Mouse (Mus musculus): ENCODE measurements around the gene Maged1.

The Maged1 gene

GRCm38 (mm10) chrX:94541918-94542355, at the start of gene Maged1:
Maged1 (minus strand) TSS chrX:94542143.
- DNase-seq (ENCODE audit: low spot score): peak; percentile 95

DNA sequence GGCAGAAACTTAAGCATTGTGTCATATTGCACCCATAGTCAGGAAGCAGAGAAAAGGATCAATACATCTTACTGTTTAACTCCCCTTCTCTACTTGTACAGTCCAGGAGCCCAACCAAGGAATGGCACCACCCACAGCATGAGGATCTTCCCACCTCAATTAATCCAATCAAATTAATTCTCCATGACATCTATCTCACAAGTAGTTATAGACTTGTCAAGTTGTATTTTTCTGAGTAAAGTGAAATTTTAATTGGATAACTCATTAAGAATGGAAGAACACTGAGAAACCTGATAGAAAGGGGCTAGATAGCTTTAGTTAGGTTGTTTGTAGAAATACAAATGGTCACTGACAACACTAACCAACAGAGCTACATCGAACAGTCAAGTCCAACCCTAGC, 38.3 kb upstream of the Maged1 start:
- no peak for DNase-seq (ENCODE audit: low spot score)

- DNase-seq (ENCODE audit: low spot score): no peak
Measured at GRCm38 (mm10) chrX:94564694-94565093, 22.8 kb upstream of the Maged1 start.

- no peak for DNase-seq (ENCODE audit: low spot score)
Measured at GRCm38 (mm10) chrX:94562392-94562791, 20.4 kb upstream of the Maged1 start.

GRCm38 (mm10) chrX:94548227-94548626, 6.3 kb upstream of the Maged1 start:
- no peak for DNase-seq (ENCODE audit: low spot score)

- no peak for DNase-seq (ENCODE audit: low spot score)
Measured at GRCm38 (mm10) chrX:94545941-94546340, 4.0 kb upstream of the Maged1 start.

- DNase-seq (ENCODE audit: low spot score): no peak
Measured at GRCm38 (mm10) chrX:94544923-94545322, 3.0 kb upstream of the Maged1 start.

DNA sequence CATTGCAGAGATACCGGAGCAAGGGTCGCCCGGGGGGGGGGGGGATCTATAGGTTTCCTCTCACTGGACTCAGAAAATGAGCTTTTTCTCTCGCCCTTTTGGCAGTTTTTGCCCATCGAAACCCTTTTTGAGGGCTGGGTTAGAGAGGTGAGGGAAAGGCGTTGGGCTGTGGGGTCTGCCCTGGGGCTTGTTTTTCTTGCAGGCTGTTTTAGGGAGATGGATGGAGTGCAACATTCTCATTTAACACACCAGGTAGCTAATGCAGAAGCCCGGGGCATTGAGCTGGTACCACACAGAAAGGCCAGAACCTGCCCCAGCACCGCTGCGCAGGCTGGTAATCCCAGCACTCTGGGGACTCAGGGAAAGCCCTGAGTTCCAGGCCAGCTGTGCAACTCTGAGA, 593 bp upstream of the Maged1 start:
- DNase-seq (ENCODE audit: low spot score): no peak

DNA sequence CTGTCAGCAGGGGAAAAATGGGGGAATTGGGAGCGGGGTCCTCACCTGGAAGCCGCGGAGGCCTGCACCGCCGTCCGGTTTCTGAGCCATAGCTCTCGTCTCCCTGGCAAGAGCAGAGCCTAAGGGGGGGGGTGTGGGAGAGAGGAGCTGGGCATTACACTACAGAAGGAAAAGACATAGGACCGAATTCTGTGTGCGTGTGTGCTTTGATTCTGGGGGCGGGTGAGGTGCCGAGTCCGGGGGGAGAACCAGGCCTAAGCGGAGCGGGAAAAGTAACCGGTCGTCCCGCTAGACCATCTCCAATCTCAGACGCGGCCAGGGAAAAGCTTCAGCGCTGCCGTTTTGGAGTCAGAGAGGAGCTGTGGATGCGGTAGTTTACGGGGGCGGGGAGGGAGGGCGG, 737 bp downstream of the Maged1 start:
- no peak for DNase-seq (ENCODE audit: low spot score)

DNA sequence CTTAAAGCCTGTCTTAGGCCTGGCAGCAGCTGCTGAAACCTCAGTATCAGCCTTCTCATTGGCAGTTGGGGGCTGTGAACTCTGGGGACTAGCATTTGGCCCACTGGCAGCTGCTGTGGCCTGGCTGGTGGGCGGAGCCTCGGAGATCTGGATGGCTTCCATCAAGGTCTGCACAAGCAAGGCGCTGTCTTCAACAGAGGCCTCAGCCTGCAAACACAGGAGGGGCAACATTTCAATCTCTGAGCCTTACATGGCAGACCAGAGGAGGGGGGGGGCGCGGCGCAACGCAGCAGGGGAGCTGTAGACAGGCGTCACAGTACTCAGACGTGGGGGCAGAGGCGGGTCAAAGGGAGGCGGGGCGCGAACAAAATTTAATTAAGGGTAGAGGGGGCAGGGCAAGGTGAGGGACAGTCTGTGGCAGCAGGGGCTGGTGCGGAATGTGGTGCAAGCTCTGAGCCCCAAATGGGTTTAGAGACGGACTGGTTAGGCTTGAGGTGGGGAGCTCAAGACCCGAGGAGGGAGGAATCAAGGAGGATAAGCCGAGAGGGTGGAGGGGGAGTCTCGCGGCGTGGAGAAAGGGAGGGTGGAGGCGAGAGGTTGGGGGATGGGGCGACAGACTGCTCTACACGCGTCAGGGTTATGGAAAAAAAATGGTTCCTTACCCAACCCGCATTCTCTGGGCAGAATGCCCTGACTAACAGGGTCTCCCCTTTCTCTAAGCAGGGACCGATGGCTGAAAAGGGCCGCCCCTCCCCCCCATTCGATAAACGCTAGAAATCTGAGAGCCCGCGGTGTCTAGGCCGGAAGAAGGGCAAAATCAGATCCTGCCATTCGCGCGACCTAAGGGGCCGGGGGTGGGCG, 1.4 kb downstream of the Maged1 start:
- peak; percentile 49 for DNase-seq (ENCODE audit: low spot score)

- DNase-seq (ENCODE audit: low spot score): no peak
Measured at GRCm38 (mm10) chrX:94534346-94534745, 7.6 kb downstream of the Maged1 start.

DNA sequence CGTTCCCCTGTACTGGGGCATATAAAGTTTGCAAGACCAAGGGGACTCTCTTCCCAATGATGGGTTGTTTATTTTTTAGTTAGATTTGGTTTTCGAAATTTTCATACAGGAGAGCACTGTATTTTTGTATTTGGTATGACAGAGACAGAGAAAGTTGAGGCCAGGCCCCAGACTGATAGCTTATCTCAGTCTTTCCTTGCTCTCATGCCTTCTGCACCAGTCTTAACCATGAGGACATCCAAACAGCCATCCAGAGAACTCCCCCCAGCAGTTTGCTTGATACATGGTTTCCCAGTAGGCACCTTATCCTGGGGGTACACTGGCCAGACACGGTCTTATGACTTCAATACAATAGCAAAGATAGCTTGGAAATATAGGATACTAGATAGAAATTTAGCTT, 11.6 kb downstream of the Maged1 start:
- DNase-seq (ENCODE audit: low spot score): no peak

- no peak for DNase-seq (ENCODE audit: low spot score)
Measured at GRCm38 (mm10) chrX:94522166-94522565, 19.8 kb downstream of the Maged1 start.

DNA sequence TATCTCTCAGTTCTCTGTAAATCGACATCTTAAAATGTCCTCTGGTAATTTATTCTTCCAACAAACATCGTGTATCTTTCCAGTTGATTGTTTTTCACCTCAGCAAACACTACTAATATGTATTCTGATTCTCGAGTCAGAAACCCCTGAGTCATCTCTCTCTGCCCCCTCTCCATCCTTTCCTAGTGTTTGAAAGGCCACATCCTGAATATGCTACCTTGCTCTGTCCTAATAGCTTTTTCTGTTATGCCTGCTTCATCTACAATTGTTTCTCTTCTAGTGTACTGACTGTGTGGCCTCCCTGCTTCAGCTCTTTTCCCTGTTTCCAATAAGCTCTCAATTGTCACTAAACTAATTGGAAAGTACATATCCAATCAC, 33.5 kb downstream of the Maged1 start:
- DNase-seq (ENCODE audit: low spot score): no peak

GRCm38 (mm10) chrX:94507698-94508441, 34.1 kb downstream of the Maged1 start:
- DNase-seq (ENCODE audit: low spot score): peak; percentile 3

- DNase-seq (ENCODE audit: low spot score): no peak
Measured at GRCm38 (mm10) chrX:94486001-94486792, 55.7 kb downstream of the Maged1 start.
